Mouse (Mus musculus): Measurements from ENCODE around the gene Tsga13.

Tsga13 gene

GRCm38 (mm10) chr6:30865031-30865678 lies 50.2 kb downstream of the Tsga13 start:
- intact Hi-C loops (cut with DNase I): no loop called here

DNA sequence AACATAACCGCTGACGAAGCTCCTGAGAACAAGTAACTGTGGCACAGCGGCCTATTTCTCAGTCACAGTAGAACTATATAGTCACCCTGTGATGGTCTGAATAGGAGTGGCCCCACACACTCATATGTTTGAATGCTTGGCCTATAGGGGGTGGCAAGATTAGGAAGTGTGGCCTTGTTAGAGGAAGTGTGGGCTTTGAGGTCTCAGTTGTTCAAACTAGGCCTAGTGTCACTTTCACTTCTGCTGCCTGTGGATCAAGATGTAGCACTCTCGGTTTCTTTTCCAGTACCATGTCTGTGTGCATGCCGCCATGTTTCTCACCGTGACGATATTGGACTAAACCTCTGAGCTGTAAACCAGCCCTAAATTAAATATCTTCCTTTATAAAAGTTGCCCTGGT lies 59.4 kb downstream of the Tsga13 start:
- intact Hi-C loops (cut with DNase I): no loop called here

DNA sequence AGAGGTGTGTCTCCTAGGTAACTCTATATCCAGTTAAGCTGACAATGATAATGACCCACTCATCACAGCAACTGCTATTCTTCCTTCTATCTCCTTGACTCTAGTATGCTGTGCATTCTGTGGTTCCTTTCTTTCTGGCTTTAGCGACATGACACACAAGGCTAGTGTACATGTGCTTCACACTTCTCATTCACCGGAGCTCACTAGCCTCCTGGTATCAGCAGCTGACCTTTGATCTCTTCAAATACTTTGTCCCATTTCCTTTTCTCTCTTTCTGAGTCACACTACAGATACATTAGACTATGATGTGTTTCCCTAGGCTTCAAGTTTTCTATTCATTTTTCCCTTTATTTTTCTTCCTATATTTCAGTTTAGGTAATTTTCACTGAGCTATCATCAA lies 60.2 kb downstream of the Tsga13 start:
- intact Hi-C loops (cut with DNase I): no loop called here

GRCm38 (mm10) chr6:30849818-30850217 lies 65.6 kb downstream of the Tsga13 start:
- intact Hi-C loops (cut with DNase I): no loop called here
